Mouse (Mus musculus): ENCODE data around the gene Kcnma1. TPM values are rescaled to one million over a fixed set of nuclear protein-coding genes. Genes with fewer than 3 reads are reported as not detected.
A peak's percentile ranks its signal among the peaks of the same experiment; 100 is the strongest.

Kcnma1 gene
- polyA plus RNA-seq, 1 experiment from 2014 or later: 2.0 TPM

- ATAC-seq (ENCODE audit: low FRiP score, low TSS enrichment): no peak
- Histone ChIP-seq H3K9ac (replicated peaks; ENCODE audit: low read length) (no peak overlapping the region), H3K4me2 (replicated peaks; ENCODE audit: low read depth, low read length) (no peak overlapping the region), H3K27ac (ENCODE audit: low read length) (no peak overlapping the region), H3K4me3 (ENCODE audit: low read length) (no peak overlapping the region), H3K27me3 (ENCODE audit: insufficient read depth, low read length) (no peaks in the 10 kb centered on the region), H3K4me1 (ENCODE audit: insufficient read depth, low read length) (no peaks in the 10 kb centered on the region; the same call in 1 of the 2 replicates), H3K36me3 (ENCODE audit: insufficient read depth, low read length) (no peaks in the 10 kb centered on the region), H3K9me3 (ENCODE audit: low read length) (peaks cover 2% of the 10 kb centered on the region; the same call in 1 of the 2 replicates)
- 63% methylated on average over 1 of the region's 1 CpGs for WGBS
Observed at GRCm38 (mm10) chr14:23529229-23529628, 485.1 kb downstream of the Kcnma1 start.

GRCm38 (mm10) chr14:23525910-23526309 is 488.4 kb downstream of the Kcnma1 start:
- no peak overlapping the region for H3K27ac ChIP-seq (ENCODE audit: low read length)
- no peaks in the 10 kb centered on the region; the same call in 1 of the 2 replicates for H3K4me1 ChIP-seq (ENCODE audit: insufficient read depth, low read length)
- ATAC-seq (ENCODE audit: low FRiP score, low TSS enrichment): no peak
- H3K27me3 ChIP-seq (ENCODE audit: insufficient read depth, low read length): no peaks in the 10 kb centered on the region
- no peak overlapping the region for H3K4me2 ChIP-seq (replicated peaks; ENCODE audit: low read depth, low read length)
- no peak overlapping the region for H3K4me3 ChIP-seq (ENCODE audit: low read length)
- no peaks in the 10 kb centered on the region for H3K36me3 ChIP-seq (ENCODE audit: insufficient read depth, low read length)
- H3K9me3 ChIP-seq (ENCODE audit: low read length): no peaks in the 10 kb centered on the region
- H3K9ac ChIP-seq (replicated peaks; ENCODE audit: low read length): no peak overlapping the region
- WGBS: 79% methylated on average over 1 of the region's 1 CpGs

DNA sequence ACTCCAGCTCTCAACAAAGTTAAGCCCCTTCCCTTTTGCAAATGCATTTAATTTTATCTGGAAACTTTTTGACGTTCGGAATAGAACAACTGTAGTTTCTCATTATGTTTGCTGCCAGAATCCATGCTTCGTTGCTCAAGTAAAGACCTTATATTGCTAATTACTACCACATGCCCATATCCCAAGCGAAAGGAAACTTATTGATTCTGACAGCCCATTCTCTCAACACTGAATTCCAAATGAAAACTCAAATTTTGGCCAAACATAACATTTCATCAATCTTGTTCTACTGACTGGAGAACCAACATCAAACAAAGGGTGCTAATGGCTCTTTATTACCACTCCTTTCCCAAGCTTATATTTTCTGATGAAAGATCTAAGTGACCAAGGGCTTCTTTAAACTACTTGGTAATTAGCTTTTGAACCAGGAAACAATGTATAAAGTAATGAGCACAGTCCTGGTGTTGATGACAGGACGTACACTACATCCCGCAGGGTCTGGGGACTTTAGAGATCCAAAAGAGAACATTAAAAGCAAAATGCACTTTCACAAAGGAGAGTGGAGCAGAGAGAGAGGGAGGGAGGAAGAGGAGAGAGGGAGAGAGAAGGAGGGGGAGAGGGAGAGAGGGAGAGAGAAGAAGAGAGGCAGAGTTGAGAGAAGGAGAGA is 490.3 kb downstream of the Kcnma1 start:
- WGBS: 51% methylated on average over 6 of the region's 6 CpGs
- Histone ChIP-seq H3K4me1 (ENCODE audit: insufficient read depth, low read length) (no peaks in the 10 kb centered on the region; the same call in 1 of the 2 replicates), H3K9ac (replicated peaks; ENCODE audit: low read length) (no peak overlapping the region), H3K27ac (ENCODE audit: low read length) (no peak overlapping the region), H3K27me3 (ENCODE audit: insufficient read depth, low read length) (no peaks in the 10 kb centered on the region), H3K4me2 (replicated peaks; ENCODE audit: low read depth, low read length) (no peak overlapping the region), H3K9me3 (ENCODE audit: low read length) (no peaks in the 10 kb centered on the region), H3K4me3 (ENCODE audit: low read length) (no peak overlapping the region), H3K36me3 (ENCODE audit: insufficient read depth, low read length) (no peaks in the 10 kb centered on the region)
- no peak for ATAC-seq (ENCODE audit: low FRiP score, low TSS enrichment)

DNA sequence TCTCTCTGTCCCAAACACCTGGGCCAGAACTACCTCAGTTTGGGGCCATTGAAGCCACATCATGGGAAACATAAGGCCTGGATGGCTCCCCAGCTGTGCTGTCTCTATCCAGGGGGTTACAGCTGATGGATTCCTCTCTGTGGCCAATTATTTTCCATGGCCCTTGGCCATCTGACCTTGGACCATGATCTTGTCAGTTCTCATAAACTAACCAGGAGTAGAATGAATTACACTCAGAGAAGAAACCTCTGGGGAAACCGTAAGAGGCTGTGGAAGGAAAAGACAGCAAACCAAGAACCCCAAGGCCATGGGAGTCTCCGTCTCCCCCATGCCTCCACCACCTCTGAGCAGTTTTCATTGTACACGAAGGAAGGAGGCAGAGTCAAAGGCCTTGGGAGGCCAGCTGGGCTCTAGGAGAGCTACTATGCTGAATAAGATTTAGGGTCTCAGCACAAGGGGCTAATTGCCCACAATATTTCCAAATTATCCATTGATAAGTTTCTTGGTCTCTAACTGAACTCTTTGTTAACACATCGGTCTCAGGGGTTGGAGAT is 491.6 kb downstream of the Kcnma1 start:
- peak; percentile 91 for ATAC-seq (ENCODE audit: low FRiP score, low TSS enrichment)
- no peak overlapping the region for H3K9ac ChIP-seq (replicated peaks; ENCODE audit: low read length)
- no peak overlapping the region for H3K4me2 ChIP-seq (replicated peaks; ENCODE audit: low read depth, low read length)
- peak overlapping the region; percentile 41; the same call in 1 of the 2 replicates for H3K27ac ChIP-seq (ENCODE audit: low read length)
- H3K27me3 ChIP-seq (ENCODE audit: insufficient read depth, low read length): no peaks in the 10 kb centered on the region
- H3K9me3 ChIP-seq (ENCODE audit: low read length): no peaks in the 10 kb centered on the region
- no peaks in the 10 kb centered on the region for H3K4me1 ChIP-seq (ENCODE audit: insufficient read depth, low read length)
- no peak overlapping the region for H3K4me3 ChIP-seq (ENCODE audit: low read length)
- no peaks in the 10 kb centered on the region for H3K36me3 ChIP-seq (ENCODE audit: insufficient read depth, low read length)
- 49% methylated on average over 4 of the region's 4 CpGs for WGBS

- Histone ChIP-seq H3K27me3 (ENCODE audit: insufficient read depth, low read length) (no peaks in the 10 kb centered on the region), H3K9me3 (ENCODE audit: low read length) (no peaks in the 10 kb centered on the region), H3K4me2 (replicated peaks; ENCODE audit: low read depth, low read length) (no peak overlapping the region), H3K27ac (ENCODE audit: low read length) (no peak overlapping the region), H3K9ac (replicated peaks; ENCODE audit: low read length) (no peak overlapping the region), H3K4me3 (ENCODE audit: low read length) (no peak overlapping the region), H3K36me3 (ENCODE audit: insufficient read depth, low read length) (no peaks in the 10 kb centered on the region), H3K4me1 (ENCODE audit: insufficient read depth, low read length) (no peaks in the 10 kb centered on the region)
- ATAC-seq (ENCODE audit: low FRiP score, low TSS enrichment): no peak
- WGBS: 69% methylated on average over 10 of the region's 10 CpGs
Observed at GRCm38 (mm10) chr14:23521080-23521684, 493.1 kb downstream of the Kcnma1 start.

DNA sequence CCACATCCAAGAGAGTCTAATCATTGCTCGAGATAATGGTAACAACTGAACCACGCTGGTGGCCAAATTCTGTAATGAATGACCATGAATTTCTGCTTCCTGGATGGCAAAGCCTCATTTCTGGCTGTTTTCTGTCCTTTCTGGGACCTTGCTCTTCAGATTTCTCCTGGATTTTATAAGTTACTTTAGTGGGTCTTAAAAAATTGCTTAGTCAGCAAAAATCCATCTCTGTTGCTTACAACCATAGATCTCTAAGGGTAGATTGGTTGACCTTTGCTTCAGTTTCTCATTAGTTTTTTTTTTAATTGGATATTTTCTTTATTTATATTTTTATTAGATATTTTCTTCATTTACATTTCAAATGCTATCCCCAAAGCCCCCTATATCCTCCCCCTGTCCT is 496.9 kb downstream of the Kcnma1 start:
- H3K4me1 ChIP-seq (ENCODE audit: insufficient read depth, low read length): no peaks in the 10 kb centered on the region
- no peaks in the 10 kb centered on the region for H3K36me3 ChIP-seq (ENCODE audit: insufficient read depth, low read length)
- WGBS: 89% methylated on average over 2 of the region's 2 CpGs
- no peak overlapping the region for H3K27ac ChIP-seq (ENCODE audit: low read length)
- H3K27me3 ChIP-seq (ENCODE audit: insufficient read depth, low read length): no peaks in the 10 kb centered on the region
- no peak overlapping the region for H3K4me2 ChIP-seq (replicated peaks; ENCODE audit: low read depth, low read length)
- no peaks in the 10 kb centered on the region for H3K9me3 ChIP-seq (ENCODE audit: low read length)
- ATAC-seq (ENCODE audit: low FRiP score, low TSS enrichment): no peak
- H3K4me3 ChIP-seq (ENCODE audit: low read length): no peak overlapping the region
- H3K9ac ChIP-seq (replicated peaks; ENCODE audit: low read length): no peak overlapping the region

GRCm38 (mm10) chr14:23509792-23510191 is 504.5 kb downstream of the Kcnma1 start:
- 75% methylated on average over 5 of the region's 5 CpGs for WGBS
- ATAC-seq (ENCODE audit: low FRiP score, low TSS enrichment): no peak

DNA sequence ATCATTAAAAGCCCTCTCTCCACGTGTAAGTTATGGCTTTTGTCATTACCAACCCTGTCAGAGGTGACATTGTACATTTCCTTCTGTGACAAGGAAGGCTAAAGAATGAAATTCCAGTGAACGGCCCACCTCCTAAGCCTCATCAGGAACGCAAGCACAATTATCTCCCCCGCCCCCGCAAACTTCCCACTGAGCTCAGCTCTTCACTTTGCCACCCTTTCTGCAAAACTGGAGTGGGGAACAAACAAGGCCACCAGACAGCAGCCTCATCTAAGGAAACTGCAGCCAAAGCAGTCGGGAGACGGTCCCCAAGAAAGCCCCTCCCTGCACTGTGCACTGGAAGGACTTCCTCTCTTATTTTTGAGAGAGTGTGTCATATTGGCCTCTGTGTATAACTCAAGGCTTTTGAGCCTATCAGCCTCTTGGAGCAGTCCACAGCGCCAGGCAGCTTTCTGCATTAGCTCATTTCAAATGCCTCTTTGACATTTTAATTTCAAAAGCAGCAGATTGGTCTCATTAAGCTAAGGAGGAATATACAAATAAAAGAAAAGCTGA is 512.0 kb downstream of the Kcnma1 start:
- H3K27me3 ChIP-seq (ENCODE audit: insufficient read depth, low read length): no peaks in the 10 kb centered on the region
- 0 out of 2 replicates have a peak, but pooled peaks cover 6% of the 10 kb centered on the region for H3K4me1 ChIP-seq (ENCODE audit: insufficient read depth, low read length)
- 28% methylated on average over 8 of the region's 8 CpGs for WGBS
- no peaks in the 10 kb centered on the region for H3K36me3 ChIP-seq (ENCODE audit: insufficient read depth, low read length)
- H3K4me2 ChIP-seq (replicated peaks; ENCODE audit: low read depth, low read length): no peak overlapping the region
- no peaks in the 10 kb centered on the region for H3K9me3 ChIP-seq (ENCODE audit: low read length)
- H3K27ac ChIP-seq (ENCODE audit: low read length): peak overlapping the region; percentile 19; the same call in 1 of the 2 replicates
- ATAC-seq (ENCODE audit: low FRiP score, low TSS enrichment): peak; percentile 95
- no peak overlapping the region for H3K9ac ChIP-seq (replicated peaks; ENCODE audit: low read length)
- no peak overlapping the region for H3K4me3 ChIP-seq (ENCODE audit: low read length)

More at GRCm38 (mm10) chr14:23509792-23510191, 504.5 kb downstream of the Kcnma1 start:
- Histone ChIP-seq H3K4me3 (ENCODE audit: low read length) (no peak overlapping the region), H3K27ac (ENCODE audit: low read length) (no peak overlapping the region), H3K4me1 (ENCODE audit: insufficient read depth, low read length) (no peaks in the 10 kb centered on the region), H3K36me3 (ENCODE audit: insufficient read depth, low read length) (no peaks in the 10 kb centered on the region), H3K9ac (replicated peaks; ENCODE audit: low read length) (no peak overlapping the region), H3K4me2 (replicated peaks; ENCODE audit: low read depth, low read length) (no peak overlapping the region), H3K27me3 (ENCODE audit: insufficient read depth, low read length) (no peaks in the 10 kb centered on the region), H3K9me3 (ENCODE audit: low read length) (no peaks in the 10 kb centered on the region)

DNA sequence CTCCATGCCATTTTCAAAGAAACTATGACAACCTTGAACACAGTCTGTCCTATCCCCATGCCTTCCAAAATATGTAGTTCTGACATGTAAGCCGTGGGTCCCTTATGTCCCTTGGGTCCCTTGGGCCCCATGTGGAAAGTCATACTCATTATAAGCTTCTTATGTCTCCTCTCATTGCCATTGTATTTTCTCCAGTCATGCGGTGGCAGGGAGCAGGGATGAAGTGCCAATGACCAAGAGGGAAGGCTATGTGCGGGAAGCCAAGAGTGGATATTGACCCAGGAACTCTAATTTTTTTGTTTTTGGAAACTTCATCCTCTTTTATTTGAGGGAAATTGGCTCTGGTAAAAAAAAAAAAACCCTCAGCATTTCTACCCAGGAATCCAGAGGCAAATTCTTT is 517.5 kb downstream of the Kcnma1 start:
- Histone ChIP-seq H3K9ac (replicated peaks; ENCODE audit: low read length) (no peak overlapping the region), H3K27ac (ENCODE audit: low read length) (no peak overlapping the region), H3K9me3 (ENCODE audit: low read length) (no peaks in the 10 kb centered on the region), H3K4me3 (ENCODE audit: low read length) (no peak overlapping the region), H3K36me3 (ENCODE audit: insufficient read depth, low read length) (no peaks in the 10 kb centered on the region), H3K4me2 (replicated peaks; ENCODE audit: low read depth, low read length) (no peak overlapping the region), H3K4me1 (ENCODE audit: insufficient read depth, low read length) (0 out of 2 replicates have a peak, but pooled peaks cover 4% of the 10 kb centered on the region), H3K27me3 (ENCODE audit: insufficient read depth, low read length) (no peaks in the 10 kb centered on the region)
- ATAC-seq (ENCODE audit: low FRiP score, low TSS enrichment): no peak
- WGBS: 88% methylated on average over 3 of the region's 3 CpGs

Measured in kidney, embryonic 16.5 days (tissue).